Mouse (Mus musculus): ENCODE results near the gene Tmem62.

GRCm38 (mm10) chr2:120980861-120981260 lies 4.0 kb downstream of the Tmem62 start:
- no peak for TF ChIP-seq CTCF (IDR thresholded peaks at IDR 0.05; ENCODE audit: borderline replicate concordance, insufficient read depth, low read length)
- TF ChIP-seq POLR2A (IDR thresholded peaks at IDR 0.05; ENCODE audit: low read depth, low read length) = no peak
